In the genomic region with DNA sequence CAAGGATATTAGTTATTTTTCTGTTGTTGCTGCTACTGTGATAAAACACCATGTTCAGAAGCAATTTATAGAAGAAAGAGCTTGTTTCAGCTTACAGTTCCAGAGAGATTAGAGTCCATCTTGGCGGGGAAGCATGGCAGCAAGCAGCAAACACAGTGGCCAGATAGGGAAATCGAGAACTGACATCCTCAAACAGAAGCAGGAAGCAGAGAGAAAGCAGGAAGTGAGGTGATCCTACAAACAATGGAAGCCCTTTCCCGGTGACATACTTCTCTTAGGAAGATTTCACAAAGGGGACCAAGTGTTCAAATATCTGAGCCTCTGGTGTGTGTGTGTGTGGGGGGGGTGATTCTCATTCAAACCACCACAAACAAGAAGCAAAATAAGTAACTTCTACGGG, we compare ENCODE assay signal across 18 mouse cellular contexts.
A peak's percentile ranks its signal among the peaks of the same experiment; 100 is the strongest.
DNase-seq lines count a peak whose midpoint lies in the region; TF ChIP-seq lines count a peak whose summit lies in the region.
"Had no signal": no experiment of that assay in that cellular context is flagged by ENCODE, and none has a peak within 500 bp of the region (broad histone marks: within the 10 kb centered on the region; RNA-seq: fewer than 3 reads in every experiment).

No protein-coding gene starts in this region.

- 0 out of 2 replicates have a peak overlapping the region, but pooled peaks have one; percentile 36 for H3K27ac ChIP-seq in layer of hippocampus, adult 2 months
- H3K27ac ChIP-seq in bone marrow macrophage, adult 2 months (ENCODE audit: insufficient read depth, low read depth, low read length), result peak overlapping the region; percentile 30; the same call in 1 of the 2 replicates
- peak overlapping the region; percentile 35 for H3K27ac ChIP-seq in macrophage
- no peak overlapping the region for H3K27ac ChIP-seq in hindbrain, embryonic 10.5 days
- H3K27ac ChIP-seq: embryonic facial prominence, embryonic 13.5 days; forebrain, embryonic 12.5 days; heart, embryonic 10.5 days; hindbrain, embryonic 15.5 days had no signal

- no peak for TF ChIP-seq CTCF in layer of hippocampus, adult 2 months (conservative IDR thresholded peaks at IDR 0.05)
- no peak for TF ChIP-seq CTCF in bone marrow macrophage, adult 2 months (IDR thresholded peaks at IDR 0.05; ENCODE audit: low read depth, low read length)

- TF ChIP-seq POLR2A in bone marrow macrophage, adult 2 months (IDR thresholded peaks at IDR 0.05; ENCODE audit: borderline replicate concordance, low read depth, low read length), result no peak

- intact Hi-C loops in left cerebral cortex, postnatal 10 days (cut with DNase I), result no loop called here

- no peaks in the 10 kb centered on the region for H3K27me3 ChIP-seq in hindbrain, embryonic 10.5 days (ENCODE audit: insufficient read depth, poor library complexity, severe bottlenecking)
- H3K27me3 ChIP-seq: embryonic facial prominence, embryonic 13.5 days; forebrain, embryonic 12.5 days; hindbrain, embryonic 15.5 days had no signal

- H3K4me3 ChIP-seq in layer of hippocampus, adult 2 months, result no peak overlapping the region
- H3K4me3 ChIP-seq in bone marrow macrophage, adult 2 months (ENCODE audit: insufficient read depth, low read length), result no peak overlapping the region
- H3K4me3 ChIP-seq in macrophage (ENCODE audit: inconsistent target), result no peak overlapping the region
- H3K4me3 ChIP-seq in hindbrain, embryonic 10.5 days, result no peak overlapping the region
- H3K4me3 ChIP-seq: embryonic facial prominence, embryonic 13.5 days; forebrain, embryonic 12.5 days; heart, embryonic 10.5 days; hindbrain, embryonic 15.5 days had no signal

- H3K4me1 ChIP-seq in bone marrow macrophage, adult 2 months (ENCODE audit: control insufficient read depth, insufficient read depth, low read length), result peaks cover 24% of the 10 kb centered on the region
- no peaks in the 10 kb centered on the region for H3K4me1 ChIP-seq in hindbrain, embryonic 10.5 days (replicated peaks)
- H3K4me1 ChIP-seq: forebrain, embryonic 12.5 days; hindbrain, embryonic 15.5 days had no signal

- peaks cover 46% of the 10 kb centered on the region for H3K36me3 ChIP-seq in macrophage (ENCODE audit: inconsistent target)
- H3K36me3 ChIP-seq in hindbrain, embryonic 10.5 days, result no peaks in the 10 kb centered on the region
- H3K36me3 ChIP-seq: embryonic facial prominence, embryonic 13.5 days; forebrain, embryonic 12.5 days; heart, embryonic 10.5 days; hindbrain, embryonic 15.5 days had no signal

- whole genome bisulfite sequencing in macrophage (ENCODE audit: missing documents), result 64% methylated on average over 4 of the region's 4 CpGs
- 84% methylated on average over 4 of the region's 4 CpGs for WGBS in hindbrain, embryonic 10.5 days

- peaks cover 33% of the 10 kb centered on the region for H3K79me2 ChIP-seq in macrophage (ENCODE audit: inconsistent target)

- DNase-seq in kidney, adult 9 months, result peak; percentile 47
- no peak for DNase-seq in kidney, postnatal 36 days
- DNase-seq in layer of hippocampus, adult 2 months (ENCODE audit: low spot score in 2 of 2), result no peak
- DNase-seq in layer of hippocampus, adult 8-10 months (ENCODE audit: low spot score in 2 of 2), result no peak
- DNase-seq in left cerebral cortex, postnatal 10 days (ENCODE audit: extremely low spot score in 1 of 2, low spot score in 2 of 2), result no peak
- DNase-seq in hindbrain, embryonic 10.5 days (ENCODE audit: low spot score), result no peak
- DNase-seq: adrenal gland, adult 8-10 months; adrenal gland, postnatal 36 days; cerebellum, adult 11 months; cerebellum, adult 8-10 months; cerebellum, postnatal 25 days; gastrocnemius, postnatal 14 days had no signal

- no peaks in the 10 kb centered on the region for H3K9me3 ChIP-seq in hindbrain, embryonic 10.5 days
- H3K9me3 ChIP-seq: embryonic facial prominence, embryonic 13.5 days; forebrain, embryonic 12.5 days; heart, embryonic 10.5 days; hindbrain, embryonic 15.5 days had no signal
